Mouse (Mus musculus) layer of hippocampus, postnatal 36 days (tissue): ENCODE data around the gene Taok1. TPM values are rescaled to one million over a fixed set of nuclear protein-coding genes. Genes with fewer than 3 reads are reported as not detected.
"Not testable (repeated sequence)": the region's sequence is repeated elsewhere in the genome, so short reads cannot be mapped to it uniquely, and the experiment has no call there.

Experiments used
- DNase-seq, 2 experiments: peaks; one replicate each; pipeline ENCODE4 v3.0.0; 2022
- total RNA-seq, 2 experiments: library from RNA; stranded (reverse); gene quantifications; 2 replicates each; pipeline ENCODE4 v1.2.3; 2021

Gene Taok1
- total RNA-seq, 2 experiments from 2014 or later: 114 to 116 TPM

DNA sequence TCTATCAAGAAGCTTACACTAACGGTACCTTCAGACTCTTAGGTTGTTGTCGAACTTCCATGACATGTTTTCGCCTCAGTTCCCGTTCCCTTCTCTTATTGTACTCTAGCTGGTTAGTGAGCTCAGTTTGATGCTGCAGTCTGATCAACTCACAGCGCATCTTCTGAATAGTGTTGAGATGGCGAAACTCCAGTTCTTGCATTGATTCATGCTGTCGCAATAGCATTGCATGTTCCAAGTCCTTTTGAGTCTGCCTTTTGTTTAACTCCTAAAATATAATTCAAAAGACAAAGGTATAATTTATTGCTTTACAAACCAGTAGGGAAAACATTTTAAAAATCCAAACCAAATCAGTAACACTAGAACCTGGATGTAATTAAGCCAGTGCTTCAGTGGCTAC lies 62.4 kb downstream of the Taok1 start:
- DNase-seq: no peak

DNA sequence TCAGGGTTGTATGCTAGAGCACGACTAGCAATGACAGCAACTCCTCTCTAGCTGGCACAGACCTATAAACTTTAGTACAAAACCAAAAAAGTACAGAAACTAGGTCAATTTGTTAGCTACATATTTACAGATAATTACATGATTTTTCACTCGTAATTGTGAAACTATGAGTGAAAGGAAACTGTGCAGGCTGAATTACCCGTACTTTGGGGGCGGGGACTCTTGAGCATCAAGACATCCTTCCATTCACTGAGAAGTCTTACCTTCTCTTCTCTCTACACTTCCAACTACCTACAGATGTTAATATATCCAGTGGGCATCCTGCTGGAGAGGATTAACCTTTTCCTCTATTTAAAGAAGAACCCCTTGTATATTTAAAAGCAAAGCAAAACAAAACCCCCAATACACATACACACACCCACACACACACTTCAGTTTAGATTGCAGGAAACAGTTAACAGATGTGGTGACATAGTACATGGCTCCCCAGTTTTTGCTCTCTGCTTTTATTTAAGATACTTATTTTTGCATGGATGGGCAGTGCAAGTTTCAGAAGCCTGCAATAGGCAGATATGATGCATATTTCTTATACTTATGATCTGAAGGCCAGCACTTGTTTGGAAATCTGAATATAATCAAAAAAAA lies 75.3 kb downstream of the Taok1 start:
- DNase-seq: no peak

DNA sequence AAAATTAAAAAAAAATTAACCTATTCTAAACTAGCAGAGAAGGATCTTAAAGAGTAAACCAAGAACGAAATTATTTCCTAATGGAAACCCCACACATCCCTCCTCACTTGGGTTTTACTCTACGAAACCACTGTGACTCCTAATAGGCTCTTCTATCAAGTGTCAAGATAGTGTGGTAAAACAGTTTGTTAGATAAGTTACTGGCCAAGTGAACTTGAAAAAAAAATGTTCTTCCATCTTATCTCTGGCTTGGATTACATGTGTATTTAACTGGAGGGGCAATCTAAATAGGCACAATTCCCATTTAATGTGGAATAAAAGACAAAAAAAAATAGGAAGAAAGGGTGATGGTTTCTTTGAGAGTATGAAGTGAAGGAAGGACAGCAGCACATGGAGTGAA lies 76.8 kb downstream of the Taok1 start:
- DNase-seq: no peak

GRCm38 (mm10) chr11:77529644-77530043 lies 78.0 kb downstream of the Taok1 start:
- no peak for DNase-seq

- DNase-seq: not testable (repeated sequence)
Observed at GRCm38 (mm10) chr11:77528420-77528819, 79.2 kb downstream of the Taok1 start.

- DNase-seq: no peak
Observed at GRCm38 (mm10) chr11:77525804-77526486, 81.7 kb downstream of the Taok1 start.

DNA sequence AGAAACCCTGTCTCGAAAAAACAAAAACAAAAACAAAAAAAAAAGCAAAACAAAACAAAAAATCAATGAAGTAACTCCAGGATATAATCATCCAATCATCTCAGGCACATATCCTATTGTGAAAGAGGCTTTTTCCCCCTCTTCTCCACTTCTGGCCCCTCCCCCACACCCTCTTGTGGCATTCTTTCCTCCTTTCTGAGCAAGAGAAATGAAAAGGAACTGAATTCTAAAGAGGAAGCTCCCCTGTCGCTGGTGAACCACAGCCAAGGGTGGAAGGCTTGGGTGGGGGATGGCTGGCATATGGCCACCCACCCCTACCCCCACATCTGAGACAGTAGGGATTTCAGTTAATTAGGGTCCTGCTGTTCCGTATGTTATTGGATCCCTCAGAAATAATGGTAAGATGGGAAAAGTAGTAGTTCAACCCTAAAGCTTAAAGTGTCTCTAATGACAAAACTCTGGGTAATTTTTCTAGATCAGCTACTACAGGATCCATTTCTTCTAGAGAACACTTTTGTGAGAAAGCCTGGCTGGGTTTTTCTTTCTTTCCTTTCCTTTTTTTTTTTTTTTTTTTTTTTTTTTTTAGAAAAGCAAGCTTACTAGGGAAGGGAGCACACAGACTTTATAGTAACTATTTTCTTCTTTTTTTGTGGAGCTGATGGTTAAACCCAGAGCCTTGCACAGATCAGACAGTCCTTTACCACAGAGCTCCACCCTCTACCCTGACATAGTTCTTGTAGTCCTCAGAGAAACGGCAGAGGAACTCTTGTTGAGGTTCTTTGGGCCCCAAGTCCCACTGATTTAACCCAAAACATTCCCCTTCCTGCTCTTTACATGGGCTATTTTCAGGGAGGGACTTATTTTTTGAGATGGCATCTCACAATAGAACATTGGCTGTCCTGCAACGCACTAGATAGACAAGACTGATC lies 86.8 kb downstream of the Taok1 start:
- no peak for DNase-seq

DNA sequence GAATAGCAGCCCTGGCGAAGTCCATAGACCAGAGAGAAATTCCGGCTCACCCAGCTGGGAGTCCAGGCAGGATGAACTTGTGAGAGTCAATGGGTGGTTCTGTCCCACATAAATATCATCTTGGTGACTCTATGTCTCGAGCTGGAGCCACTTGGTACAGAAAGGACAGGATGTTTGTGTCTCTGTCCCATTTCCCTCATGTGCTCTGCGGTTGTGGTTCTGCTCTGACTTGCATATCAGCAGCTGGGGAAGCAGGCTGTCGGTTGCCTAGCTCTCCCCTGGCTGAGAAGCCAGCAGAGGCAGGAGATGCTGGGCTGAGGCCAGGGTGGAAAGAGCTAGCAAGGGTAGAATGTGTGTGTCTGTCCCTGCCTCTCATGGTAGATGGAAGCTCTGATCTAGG lies 88.6 kb downstream of the Taok1 start, which contains the start of gene Gm10392:
TSS of gene Gm10392 (minus strand) at position 156 of the 400 bp plus-strand sequence.
- DNase-seq: no peak

DNA sequence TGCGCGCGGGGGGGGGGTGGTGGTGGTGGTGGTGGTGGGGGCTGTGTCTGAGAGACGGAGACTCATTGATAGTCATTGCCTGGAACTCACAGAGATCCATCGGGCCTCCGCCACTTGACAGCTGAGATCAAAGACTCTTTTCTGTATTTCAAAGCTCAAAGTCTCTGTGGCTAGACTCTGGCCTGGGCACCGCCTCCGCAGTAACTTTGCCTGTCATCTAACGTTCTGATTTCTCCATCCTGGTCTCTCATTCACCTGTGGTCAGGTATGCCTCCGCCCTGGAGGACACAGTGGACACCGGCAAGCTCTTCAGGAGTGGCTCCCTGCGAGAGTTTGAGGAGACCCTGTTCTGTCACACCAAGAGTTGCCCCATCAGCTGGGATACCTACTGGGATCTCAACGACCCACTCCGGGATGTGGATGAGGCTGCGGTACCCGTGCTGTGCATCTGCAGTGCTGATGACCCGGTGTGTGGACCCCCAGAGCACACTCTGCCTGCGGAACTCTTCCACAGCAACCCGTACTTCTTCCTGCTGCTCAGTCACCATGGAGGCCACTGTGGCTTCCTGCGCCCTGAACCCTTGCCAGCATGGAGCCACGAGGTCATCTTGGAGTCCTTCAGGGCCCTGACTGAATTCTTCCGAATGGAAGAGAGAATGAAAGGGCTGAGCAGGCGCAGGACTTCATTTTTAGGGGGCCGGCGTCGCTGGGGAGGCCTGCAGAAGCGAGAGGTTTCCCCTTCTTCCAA lies 89.4 kb downstream of the Taok1 start:
- no peak for DNase-seq

DNA sequence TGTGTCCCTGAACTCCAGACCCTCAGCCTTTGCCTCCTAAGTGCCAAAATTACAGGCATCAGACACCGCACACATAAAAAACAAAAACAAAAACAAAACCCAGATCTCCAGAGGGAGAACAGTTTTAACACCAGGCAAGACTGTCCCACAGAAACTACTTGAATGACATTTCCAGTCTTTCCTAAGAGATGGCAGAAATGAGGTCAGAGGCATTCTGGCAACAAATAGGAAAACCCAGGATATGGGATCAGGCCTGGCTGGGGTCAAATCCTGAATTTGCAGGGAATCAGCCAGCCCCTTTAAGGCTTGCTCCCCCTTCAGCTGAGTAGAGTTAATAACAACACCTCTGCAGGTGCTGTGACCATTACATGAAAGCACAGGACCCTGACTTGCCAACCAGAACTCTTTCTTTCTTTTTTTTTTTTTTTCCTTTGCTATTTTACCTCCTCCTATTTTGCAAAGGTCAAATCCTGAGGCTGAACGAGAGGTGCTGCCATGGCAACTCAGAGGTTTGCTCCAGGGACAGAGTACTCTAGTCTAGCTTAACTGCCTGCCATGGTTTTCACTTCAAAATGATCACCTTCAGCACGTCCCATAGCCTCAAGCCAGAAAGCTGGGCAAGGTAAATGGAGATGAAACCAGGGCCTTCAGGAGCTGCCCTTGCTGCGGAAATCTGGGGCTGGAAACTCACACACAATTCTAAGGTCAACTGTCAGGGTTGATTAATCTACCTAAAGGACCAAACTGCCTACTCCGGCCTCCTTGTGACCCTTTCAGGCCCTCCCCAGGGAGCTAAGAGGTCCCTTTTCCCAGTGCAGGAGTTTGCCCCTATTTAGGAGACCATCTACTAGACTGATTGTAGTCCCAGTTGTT lies 90.8 kb downstream of the Taok1 start:
- no peak for DNase-seq

DNA sequence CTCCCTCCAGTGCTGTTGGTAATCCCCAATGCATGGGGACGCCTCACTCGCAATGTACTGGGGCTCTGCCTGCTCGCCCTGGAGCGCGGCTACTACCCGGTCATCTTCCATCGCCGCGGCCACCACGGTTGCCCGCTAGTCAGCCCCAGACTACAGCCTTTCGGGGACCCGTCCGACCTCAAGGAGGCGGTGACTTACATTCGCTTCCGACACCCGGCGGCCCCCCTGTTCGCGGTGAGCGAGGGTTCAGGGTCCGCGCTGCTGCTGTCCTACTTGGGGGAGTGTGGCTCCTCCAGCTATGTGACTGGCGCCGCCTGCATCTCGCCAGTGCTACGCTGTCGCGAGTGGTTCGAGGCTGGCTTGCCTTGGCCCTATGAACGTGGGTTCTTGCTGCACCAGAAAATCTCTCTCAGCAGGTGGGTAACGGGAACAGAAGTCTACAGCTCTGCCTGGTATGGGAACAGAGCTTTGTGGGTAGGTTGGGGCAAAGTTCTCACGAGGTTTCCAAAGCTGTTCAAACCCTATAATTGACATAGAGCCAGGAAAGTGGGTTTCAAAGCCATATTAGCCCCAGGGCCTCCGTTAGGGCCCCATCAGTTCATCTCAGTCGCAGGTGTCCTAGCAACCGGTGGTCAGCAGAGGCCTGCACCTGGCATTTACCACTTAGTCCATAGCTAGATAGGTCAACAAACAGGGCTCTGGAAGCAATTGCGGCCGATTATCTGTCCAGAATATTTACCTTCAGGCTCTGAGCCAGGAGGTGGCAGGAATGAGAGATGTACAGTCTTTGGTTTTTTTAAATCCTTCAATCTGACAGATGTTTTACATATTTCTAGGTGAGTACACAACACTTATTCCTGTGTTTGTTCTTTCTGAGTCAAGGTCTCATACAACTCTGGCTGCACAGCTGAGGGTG lies 91.7 kb downstream of the Taok1 start, which contains the start of gene Trp53i13:
TSS of gene Trp53i13 (minus strand) at position 344 of the 916 bp plus-strand sequence.
- no peak for DNase-seq

- DNase-seq: peak; percentile 66 to 70
Observed at GRCm38 (mm10) chr11:77514832-77515636, 92.6 kb downstream of the Taok1 start, which contains the start of gene Abhd15. Gene Abhd15, plus strand, starts transcription at chr11:77515121.

DNA sequence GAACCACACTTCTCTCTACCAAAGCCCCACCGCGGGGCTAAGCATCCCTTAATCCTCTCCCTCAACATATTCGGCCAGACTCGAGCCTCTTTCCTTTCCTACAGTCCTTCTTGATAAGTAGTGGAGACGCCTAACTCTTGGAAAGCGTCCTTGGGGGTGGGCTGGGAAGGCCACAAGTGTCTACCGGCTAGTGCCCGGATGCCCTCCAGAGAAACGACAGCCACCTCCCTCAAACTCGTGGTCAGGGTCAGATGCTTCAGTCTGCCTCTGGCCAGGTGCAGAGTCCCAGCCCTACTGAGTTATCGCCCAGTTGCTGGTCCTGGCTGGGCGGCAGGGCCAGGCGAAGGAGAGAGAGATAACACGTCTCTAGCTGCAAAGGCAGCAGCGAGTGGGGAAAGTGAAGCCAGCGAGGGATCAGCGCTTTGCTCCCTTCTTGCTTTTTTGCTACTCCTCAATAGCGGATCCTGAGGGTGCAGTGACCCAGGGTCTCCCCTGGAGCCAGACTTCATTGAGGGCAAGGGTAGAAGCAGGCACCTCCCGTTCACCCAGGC lies 93.3 kb downstream of the Taok1 start:
- no peak for DNase-seq

DNA sequence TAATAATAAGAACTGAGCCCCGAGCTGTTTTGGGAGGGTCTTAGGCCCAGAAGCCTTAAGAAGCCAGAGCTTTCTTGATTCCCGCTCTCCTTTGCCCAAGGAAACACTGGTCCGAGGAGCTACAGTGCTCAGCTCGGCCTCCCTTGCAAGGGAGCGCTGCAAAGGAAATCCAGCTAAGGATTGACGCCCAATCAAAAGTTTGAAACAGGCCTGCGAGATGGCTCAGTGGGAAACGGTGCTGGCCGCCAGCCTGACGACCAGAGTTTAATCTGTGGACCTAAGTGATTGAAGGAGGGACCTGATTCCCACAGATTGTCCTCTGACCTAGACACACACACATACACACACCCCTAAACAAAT lies 93.8 kb downstream of the Taok1 start:
- DNase-seq: no peak

DNA sequence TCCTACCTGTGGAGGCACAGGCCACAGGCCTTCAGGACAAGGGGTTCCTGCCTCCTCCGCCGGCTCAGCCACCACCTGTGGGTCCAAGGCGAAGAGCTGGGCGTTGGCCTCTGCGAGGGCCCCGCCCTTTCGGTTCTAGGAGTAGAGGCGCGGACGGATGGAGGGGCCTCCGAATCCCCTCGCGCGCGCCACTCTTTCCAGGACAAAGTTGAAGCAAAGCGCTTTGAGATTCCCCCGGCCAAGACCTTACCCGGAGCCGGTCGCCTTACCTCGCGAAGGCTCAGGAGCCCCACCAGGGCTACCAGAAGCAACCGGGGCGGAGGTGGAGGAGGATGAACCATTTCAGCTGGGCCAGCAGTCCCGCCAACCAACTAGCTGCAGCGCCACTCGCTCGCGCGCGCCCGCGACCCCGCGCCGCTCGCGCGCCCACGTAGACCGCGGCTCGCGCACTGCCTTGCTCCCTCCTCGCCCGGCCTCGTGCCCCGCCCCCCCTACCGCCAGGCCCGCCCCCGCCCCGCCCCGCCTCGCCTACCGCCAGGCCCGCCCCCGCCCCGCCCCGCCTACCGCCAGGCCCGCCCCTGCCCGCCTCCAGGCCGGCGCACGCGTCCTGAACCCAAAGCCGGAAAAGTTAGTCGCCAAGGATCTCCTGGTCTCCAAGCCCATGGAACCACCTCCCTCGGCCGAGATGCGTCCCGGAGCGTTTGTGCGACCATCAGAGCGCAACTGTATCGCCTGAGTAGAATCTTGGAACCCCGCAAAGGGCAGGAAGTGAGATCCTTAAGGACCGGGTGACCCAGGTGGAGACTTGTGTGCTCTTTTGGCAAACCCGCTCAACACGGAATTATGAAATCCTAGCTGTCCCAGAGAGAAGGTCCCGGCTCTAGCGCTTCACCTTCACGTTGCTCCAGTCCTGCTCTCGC lies 94.5 kb downstream of the Taok1 start:
- DNase-seq: peak in 1 of 2 experiments; percentile 74

- DNase-seq: no peak
Observed at GRCm38 (mm10) chr11:77511336-77511735, 96.3 kb downstream of the Taok1 start.
